Mouse (Mus musculus): ENCODE measurements around the gene Ubac2. TPM values are rescaled to one million over a fixed set of nuclear protein-coding genes. Genes with fewer than 3 reads are reported as not detected.
A peak's percentile ranks its signal among the peaks of the same experiment; 100 is the strongest.

Gene Ubac2
- total RNA-seq, 1 experiment from 2014 or later, result 33.3 TPM

- ATAC-seq (replicated peaks; ENCODE audit: low read depth, poor library complexity, severe bottlenecking), result no peak
Observed at GRCm38 (mm10) chr14:121962128-121962890, 83.9 kb downstream of the Ubac2 start.

DNA sequence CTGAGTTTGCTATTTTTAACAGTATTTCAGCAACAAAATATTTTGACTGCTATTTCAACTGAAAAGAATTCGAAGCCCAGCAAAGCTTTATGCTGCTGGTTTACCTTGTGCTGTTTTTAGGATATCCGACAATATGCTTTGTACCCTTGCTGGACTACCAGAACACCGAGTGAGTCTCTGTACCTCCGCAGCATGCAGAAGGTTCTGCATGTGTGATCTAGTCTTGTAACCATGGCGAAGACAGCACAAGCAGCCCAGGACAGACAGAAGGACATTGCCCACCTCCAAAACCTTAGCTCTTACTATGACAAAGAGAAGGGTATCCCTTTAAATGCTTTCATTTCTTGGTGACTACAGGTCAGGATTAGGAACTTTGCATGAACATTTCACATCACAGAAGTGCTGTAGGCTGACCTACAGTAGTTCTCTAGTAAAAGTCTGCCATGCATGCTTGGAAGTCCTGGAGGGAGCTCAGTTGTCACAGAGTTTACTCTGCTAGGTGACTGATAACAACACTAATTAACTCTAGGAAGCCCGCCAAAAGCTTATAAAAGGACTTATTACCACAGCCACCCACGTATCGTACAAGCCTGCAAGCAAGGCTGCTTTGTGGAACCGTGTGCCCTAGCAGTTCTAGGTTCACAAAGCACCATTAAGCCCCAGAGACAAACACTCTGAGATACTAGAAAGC is 85.0 kb downstream of the Ubac2 start:
- ATAC-seq (replicated peaks; ENCODE audit: low read depth, poor library complexity, severe bottlenecking), result peak; percentile 13; the same call in 1 of the 2 replicates

DNA sequence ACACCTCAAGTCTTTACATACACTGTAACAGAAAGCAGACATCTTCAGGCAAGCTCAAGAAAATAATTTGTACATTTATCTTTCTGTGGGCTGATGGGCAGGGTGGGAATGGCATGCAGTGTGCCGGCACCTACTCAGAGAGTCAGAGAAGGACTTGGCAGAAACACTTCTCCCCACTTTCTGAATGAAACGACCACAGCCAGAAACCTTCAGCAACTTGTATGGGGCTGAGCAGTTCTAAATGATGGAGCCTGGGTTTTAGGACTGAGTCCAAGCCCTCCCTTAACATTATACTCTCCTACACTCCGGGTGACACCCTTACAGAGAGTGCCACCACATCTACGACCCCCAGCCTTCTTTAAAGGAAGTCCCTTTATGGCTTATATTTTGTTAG is 85.5 kb downstream of the Ubac2 start:
- no peak for ATAC-seq (replicated peaks; ENCODE audit: low read depth, poor library complexity, severe bottlenecking)

DNA sequence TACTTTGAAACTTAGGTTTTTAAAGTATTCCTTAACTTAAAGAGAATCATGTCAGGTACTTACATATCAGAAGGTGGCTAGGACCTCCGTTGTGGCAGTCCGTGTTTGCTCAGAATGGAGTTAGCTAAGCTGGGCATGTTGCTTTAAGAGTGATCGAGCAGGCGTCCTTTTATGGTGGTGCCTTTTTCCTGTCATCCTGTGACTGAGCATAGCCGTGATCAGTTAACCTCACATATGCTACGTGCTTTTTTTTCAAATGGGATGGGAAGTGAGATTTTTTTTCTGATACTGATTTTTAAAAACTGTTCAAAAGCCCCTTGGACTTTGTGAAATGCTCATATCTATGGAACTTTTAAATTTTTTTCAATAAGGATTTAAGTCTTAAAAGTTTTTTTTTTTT is 86.6 kb downstream of the Ubac2 start, which contains the start of gene Gpr183:
Gene Gpr183 (minus strand): TSS at position 206 of the 400 bp plus-strand sequence.
- peak; percentile 40 for ATAC-seq (replicated peaks; ENCODE audit: low read depth, poor library complexity, severe bottlenecking)

DNA sequence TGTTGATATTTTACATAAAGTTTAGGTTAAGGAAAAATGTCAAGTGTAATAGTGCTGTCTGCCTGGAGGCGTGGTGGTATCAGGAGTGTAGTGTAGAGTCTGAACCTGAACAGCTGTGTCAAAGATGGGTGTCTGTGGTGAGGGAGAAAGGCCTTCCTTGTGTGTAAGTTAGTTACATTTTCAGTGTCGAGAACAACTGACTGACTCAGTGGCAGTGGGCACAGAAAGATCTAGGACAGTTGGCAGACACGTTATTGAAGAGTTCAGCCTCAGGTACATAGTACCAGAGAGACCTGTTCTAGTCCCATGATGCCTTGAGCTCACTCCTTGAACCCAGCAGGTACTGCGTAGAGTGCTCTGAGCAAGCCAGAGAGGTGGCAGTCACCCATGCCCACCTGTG is 87.0 kb downstream of the Ubac2 start:
- ATAC-seq (replicated peaks; ENCODE audit: low read depth, poor library complexity, severe bottlenecking), result no peak

DNA sequence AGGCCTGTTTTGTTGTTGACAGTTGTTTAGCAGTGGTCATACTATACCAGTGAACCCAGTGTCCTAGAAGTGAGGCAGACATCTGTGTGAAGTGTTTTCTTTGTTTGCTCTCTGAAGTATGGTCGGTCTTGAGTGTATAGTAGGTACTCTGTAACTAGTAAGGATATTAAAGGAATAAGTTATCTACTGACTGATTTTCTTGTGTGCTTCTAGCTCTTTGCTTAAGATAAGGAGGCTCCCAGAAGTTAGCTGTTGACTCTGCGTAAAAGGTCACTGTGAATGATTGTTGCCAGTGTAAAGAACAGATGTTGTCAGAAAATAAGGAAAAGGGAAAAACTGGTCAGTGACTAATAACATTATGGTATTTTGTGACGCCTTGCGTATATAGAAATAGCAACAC is 88.7 kb downstream of the Ubac2 start:
- ATAC-seq (replicated peaks; ENCODE audit: low read depth, poor library complexity, severe bottlenecking), result no peak

DNA sequence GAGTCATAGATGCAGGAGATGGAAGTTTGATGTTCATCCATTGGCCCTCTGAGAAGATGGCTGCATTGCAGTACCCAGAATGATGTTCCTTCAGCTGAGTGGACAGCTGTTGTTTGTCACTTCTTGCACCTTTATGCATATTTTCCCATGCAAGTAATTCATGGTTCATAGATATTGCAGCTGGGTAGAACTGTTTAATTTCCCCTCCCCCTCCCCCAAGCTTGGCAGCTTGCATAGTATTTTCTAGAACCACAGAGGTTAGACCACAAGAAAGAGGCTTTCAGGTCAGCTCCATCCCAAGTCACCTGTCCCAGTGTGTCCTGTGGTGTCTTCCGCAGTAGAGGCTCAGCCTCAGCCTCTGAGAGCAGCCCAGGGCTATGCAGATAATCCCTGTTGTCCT is 92.0 kb downstream of the Ubac2 start:
- no peak for ATAC-seq (replicated peaks; ENCODE audit: low read depth, poor library complexity, severe bottlenecking)

DNA sequence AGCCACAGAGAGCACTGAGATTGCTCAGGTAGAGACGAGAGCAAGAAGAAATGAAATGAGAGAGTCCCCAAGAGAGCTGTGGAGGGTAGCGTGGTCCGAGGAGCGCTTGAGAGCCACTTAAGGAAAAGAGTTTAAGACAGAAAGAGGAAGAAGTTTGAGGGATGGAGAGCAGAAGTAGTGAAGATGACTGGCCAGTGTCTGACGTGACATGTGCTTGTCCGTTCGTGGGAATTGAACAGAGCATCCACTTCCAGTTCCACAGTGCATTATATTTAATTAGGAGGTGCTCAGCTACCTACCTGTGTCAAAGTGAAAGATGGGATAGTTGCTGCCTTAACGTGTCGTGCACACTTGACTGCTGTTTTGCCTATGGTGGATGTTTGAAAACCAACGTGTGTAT is 94.7 kb downstream of the Ubac2 start:
- ATAC-seq (replicated peaks; ENCODE audit: low read depth, poor library complexity, severe bottlenecking), result peak; percentile 46

DNA sequence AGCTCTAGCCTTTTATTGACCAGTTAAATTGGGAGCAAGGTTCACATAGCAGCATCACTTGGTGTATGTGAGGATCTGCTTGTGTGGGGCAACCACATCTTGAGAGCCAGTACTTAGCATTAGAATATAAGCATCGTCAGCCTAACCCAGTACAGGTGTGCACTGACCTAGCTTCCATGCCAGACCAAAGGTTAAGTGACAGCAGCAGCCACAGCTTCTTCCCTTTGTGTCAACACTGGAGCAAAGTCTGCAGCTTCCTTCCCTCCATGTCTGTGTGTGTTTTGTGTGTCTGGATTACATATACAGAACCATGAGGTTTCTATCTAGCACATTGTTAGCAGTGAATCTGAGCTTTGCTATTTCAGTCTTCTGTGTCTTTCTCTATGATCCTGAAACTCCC is 103.1 kb downstream of the Ubac2 start:
- no peak for ATAC-seq (replicated peaks; ENCODE audit: low read depth, poor library complexity, severe bottlenecking)

DNA sequence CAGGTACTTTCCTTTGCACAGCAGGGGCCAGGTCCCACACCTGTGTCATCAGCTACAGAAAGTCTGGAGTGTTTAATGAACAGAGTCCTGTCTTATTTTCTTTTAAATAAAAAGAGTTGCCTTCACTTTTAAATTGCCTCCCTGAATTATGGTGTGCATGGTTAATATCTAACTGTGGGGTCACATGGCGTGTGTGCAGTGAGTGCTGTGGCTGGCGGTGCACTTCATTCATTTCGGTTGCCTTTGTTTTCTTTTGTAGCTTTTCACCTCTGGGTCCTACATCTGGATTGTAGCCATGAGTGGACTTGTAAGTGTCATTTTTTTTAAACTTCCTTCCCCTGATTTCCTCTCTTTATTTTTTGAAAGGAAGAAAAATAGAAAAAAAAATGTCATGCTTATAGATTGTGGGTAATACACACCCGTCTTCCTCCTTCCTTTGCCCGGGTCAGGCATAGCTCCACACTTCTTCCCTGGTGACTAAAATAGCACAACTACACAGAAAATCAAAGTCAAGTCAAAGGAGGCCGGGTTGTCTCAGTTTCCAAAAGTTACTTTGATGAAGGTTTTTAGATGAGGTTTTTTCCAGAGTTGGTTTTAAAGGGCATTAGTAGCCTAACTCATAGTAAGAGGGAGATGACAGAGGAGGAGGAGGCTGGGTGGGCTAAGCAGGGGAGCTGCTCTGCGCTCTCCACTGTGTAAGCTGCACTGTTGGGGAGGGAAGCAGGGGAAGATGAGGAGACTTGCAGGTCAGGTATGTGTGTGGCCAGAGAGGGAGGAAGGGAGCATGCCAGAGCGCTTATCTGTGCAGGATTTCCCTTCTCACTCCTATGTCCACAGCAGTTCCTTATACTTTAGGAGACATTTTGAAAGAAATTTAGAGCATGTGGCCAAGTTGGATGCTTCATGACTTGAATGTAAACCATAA is 104.9 kb downstream of the Ubac2 start:
- ATAC-seq (replicated peaks; ENCODE audit: low read depth, poor library complexity, severe bottlenecking), result 0 out of 2 replicates have a peak, but pooled peaks have one; percentile 15

GRCm38 (mm10) chr14:121985477-121985876 is 107.1 kb downstream of the Ubac2 start:
- ATAC-seq (replicated peaks; ENCODE audit: low read depth, poor library complexity, severe bottlenecking), result peak; percentile 88

- ATAC-seq (replicated peaks; ENCODE audit: low read depth, poor library complexity, severe bottlenecking), result no peak
Observed at GRCm38 (mm10) chr14:121986028-121986427, 107.6 kb downstream of the Ubac2 start.

DNA sequence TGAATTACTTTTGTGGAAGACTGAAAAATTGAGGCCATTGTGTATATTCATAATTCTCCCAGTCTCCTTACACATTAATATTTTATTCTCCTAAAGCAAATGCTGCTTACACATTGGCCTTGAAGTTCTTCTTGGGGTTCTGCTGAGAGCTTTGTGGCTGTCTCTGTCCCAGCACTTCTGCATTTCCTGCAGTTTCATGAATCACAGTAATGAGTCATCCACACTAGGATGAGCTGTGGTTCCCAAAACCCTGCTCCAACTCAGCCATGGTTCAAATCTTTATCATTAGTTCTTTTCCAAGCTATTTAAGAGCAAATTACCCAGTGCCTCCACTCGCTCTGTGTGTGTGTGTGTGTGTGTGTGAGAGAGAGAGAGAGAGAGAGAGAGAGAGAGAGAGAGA is 108.9 kb downstream of the Ubac2 start:
- peak; percentile 60 for ATAC-seq (replicated peaks; ENCODE audit: low read depth, poor library complexity, severe bottlenecking)

GRCm38 (mm10) chr14:121987691-121988090 is 109.3 kb downstream of the Ubac2 start:
- no peak for ATAC-seq (replicated peaks; ENCODE audit: low read depth, poor library complexity, severe bottlenecking)

- ATAC-seq (replicated peaks; ENCODE audit: low read depth, poor library complexity, severe bottlenecking), result no peak
Observed at GRCm38 (mm10) chr14:121989331-121989730, 110.9 kb downstream of the Ubac2 start.

- ATAC-seq (replicated peaks; ENCODE audit: low read depth, poor library complexity, severe bottlenecking), result no peak
Observed at GRCm38 (mm10) chr14:121989869-121990268, 111.4 kb downstream of the Ubac2 start.

DNA sequence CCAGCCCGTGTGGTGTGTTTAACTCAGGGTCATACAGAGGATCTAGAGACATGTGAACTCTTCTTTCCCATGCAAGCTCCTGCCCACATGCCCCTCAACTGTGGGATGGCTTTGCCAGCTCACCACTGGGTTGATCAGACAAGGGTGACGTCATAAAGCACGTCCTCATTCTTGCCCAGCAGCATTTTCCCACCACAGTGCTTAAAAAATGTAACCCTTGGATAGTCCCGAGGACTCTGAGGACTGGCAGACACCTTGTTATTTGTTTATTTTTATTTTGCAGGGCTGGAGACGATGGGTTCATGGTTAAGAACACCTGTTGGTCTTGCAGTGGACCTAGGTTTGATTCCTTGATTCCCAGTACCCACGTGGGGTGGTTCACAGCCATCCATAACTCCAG is 112.5 kb downstream of the Ubac2 start:
- ATAC-seq (replicated peaks; ENCODE audit: low read depth, poor library complexity, severe bottlenecking), result no peak

DNA sequence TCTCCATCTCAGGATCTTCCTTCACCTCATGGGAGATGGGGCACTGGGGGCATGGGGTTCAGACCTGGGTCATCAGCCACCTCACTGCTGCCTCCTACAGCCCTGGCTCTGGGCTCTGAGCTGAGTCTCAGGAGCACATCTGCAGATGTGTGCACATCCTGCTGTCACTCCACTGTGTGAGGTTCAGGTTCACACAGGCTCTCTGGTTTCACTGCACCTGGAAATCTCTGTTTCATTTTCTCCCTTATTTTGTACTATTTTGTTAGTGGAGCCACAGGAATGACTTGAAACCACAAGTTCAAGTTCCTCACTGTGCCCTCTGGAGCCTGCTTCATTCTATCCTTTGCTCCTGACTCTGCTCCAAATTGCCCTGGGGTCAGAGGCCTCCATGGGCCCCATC is 113.5 kb downstream of the Ubac2 start:
- ATAC-seq (replicated peaks; ENCODE audit: low read depth, poor library complexity, severe bottlenecking), result 0 out of 2 replicates have a peak, but pooled peaks have one; percentile 4

DNA sequence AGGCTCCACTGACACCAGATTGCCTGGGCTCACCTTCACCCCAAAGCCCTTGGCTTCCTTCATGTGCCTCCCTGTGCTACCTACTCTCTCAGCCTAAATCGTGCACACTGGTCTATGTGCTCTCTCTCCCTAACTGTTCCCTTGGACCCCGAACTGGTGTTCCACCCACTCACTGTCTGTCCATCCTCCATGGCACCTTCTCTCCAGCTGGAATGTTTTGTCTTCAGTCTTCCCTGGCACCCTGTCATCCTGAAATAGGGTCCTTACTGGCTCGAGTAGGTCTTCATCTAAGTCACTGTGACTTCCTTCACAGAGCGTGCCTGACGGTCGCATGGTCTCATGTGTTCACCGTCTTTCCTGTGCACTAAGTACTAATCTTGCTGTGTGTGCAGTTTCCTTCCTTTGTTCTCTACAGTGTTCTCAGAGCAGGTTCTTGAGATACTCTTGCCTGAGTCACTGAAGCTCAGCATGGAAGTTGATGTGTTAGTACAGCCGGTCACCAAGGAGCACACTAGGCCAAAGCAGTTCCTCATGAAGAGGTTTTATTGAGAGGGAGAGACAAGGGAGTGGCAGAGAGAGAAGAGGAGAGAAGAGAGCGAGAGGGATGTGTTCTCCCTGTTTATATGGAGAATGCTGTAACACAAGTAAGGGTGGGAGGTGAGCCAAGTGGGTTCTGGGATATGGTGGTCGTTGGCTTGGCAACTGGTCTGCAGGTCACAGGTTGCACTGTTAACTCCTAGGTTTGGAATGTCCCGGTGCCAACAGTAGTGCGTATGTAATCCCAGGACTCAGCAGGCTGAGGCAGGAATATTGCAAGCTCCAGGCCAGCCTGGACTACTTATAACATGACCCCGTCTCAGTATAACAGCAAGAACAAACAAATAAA is 114.2 kb downstream of the Ubac2 start:
- no peak for ATAC-seq (replicated peaks; ENCODE audit: low read depth, poor library complexity, severe bottlenecking)

Measured in common myeloid progenitor, adult 5-6 weeks (primary cell).